Mouse (Mus musculus): Measurements from ENCODE around the gene Pde4d.

Pde4d gene

GRCm38 (mm10) chr13:109599711-109600110 is 1150.0 kb downstream of the Pde4d start:
- no peak for DNase-seq

DNA sequence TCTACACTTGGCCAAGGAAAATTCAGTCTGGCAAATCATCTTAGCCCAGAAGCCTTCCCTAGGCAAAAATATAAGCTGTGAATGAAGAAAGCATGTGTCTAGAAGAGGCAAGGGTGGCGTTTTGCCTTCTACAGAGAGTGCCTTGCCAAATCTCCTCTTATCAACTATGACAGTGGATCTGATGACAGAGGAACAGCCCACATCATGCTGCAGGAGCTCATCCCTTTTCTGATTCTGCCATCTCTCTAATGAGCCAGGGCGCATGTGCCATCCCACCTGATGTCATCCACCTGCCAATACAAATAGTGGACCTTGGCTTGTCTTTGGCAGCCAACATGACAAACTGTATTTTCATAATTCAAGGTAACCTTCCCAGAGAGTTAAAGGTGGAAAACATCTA is 1154.3 kb downstream of the Pde4d start:
- no peak for DNase-seq

- no peak for DNase-seq
Measured at GRCm38 (mm10) chr13:109605140-109605539, 1155.4 kb downstream of the Pde4d start.

DNA sequence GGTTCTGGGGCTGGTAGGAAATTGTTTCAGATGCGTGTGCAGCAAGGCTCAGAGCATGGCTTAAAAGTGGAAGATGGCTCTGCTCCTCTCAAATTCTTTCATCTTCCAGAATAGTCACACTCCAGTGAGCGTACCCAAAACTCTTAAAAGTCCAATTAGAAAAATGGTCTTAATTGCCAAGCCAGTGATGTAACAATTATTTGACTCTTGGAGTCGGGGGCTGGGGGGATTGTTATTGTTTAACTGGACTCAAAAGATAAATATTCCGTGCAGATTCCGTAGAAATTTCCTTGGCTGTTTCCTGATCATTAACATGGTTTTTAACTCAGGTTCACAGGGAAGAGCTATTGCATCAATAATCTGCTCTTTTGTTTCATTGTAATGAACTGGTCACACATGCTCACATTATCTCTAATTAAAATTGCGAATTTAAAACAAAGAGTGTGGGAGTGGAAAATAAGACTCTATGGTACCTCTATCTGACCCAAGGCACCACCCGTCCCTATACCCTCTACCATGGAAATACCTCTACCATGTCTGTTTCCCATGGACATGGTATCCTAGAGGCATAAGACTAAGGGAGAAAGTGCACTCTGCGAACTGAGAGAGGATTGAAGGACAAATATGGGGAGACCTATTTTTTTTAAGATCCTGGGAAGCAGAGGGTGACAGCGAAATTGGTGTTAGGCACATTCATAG is 1159.5 kb downstream of the Pde4d start:
- DNase-seq, result no peak

DNA sequence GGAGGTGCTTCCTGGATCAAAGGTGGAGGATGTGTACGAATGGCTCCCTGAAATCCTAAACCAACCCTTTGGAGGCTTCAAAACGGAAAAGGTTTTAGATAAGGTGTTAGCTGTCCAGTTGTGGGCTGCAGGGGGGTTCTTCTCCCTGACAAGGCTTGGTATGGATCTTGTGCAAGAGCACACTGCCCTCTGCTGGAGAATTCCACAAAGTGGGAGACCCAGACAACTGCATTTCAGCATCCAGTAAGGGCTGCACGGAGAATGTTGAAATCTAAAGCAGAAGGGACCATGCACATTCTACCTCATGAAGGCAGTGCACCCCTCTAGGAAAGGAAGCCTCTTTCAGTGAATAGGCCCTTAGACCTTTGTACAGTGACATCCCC is 1160.0 kb downstream of the Pde4d start:
- peak; percentile 49 for DNase-seq

- no peak for DNase-seq
Measured at GRCm38 (mm10) chr13:109610772-109611171, 1161.0 kb downstream of the Pde4d start.

GRCm38 (mm10) chr13:109615213-109615784 is 1165.6 kb downstream of the Pde4d start:
- no peak for DNase-seq

DNA sequence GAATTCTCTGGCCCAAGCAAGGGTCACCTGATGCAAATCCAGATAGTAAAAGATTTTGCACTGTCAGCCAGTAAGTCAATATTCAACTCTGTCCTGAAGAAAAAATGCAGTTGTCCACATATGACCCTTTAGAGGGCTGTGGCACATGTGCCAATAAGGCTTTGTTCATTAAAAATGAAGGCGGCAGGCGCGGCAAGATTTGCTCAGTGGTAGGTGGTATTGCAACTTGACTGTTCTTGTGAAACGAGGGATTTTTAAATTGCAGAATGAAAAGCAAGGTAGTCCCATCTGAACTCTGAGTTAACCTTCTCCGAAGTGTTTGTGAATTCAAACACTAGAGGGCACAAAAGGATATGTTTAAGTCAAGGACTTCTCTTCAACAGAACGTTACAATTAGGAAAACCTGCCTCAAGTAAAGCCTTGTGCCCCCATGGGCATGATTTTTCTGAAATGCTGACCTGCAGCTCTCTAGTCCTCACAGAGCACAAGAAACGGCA is 1166.1 kb downstream of the Pde4d start:
- DNase-seq, result no peak

GRCm38 (mm10) chr13:109619158-109619657 is 1169.5 kb downstream of the Pde4d start:
- DNase-seq, result no peak

GRCm38 (mm10) chr13:109622207-109622606 is 1172.5 kb downstream of the Pde4d start:
- DNase-seq, result no peak

DNA sequence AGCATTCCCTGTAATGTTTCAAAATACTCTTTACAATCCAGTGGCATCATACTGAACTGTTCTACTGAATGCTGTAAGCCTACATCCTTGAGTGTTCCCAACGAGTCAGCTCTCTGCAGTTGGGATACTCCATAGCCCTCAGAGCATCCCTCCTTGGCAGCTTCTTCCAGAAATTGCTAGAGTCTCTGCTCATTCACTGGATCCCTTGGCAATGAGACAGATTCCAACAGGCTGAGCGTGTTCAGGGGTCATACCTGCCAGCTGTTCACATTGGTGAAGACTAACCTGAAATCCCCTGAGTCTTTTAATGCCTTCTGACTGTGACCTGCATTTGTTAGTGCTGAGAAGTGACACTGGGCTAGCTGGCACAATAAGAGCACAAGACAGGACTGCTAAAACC is 1173.5 kb downstream of the Pde4d start:
- DNase-seq, result no peak

DNA sequence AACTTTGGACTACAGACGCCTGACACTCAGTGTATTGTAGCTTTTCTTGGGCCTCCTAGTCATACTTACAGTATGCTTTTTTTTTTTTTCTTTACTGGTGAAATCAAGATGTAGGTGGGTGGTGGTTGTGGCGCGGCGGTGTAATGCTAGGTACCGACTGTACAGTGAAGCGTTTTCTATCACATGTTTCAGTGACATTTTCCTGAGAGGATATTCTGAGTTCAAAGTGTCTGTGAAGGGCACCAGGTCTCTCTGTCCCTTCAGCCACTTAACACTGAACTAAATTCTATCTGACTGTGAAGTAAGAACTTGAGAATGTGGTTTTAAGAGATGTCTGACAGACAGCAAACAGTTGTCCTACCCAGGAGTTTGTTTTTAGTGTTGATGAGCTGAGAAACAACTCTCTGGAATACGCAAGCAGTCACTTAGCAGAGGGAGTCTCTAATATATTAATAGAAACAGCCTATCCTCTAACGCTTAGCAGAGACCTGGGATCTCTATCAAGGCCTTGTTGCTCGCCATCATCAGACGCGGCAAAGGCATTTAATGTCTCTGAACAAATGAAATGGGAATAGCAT is 1175.1 kb downstream of the Pde4d start:
- DNase-seq, result no peak

- DNase-seq, result no peak
Measured at GRCm38 (mm10) chr13:109625466-109626129, 1175.8 kb downstream of the Pde4d start.

- DNase-seq, result no peak
Measured at GRCm38 (mm10) chr13:109627265-109627664, 1177.5 kb downstream of the Pde4d start.

DNA sequence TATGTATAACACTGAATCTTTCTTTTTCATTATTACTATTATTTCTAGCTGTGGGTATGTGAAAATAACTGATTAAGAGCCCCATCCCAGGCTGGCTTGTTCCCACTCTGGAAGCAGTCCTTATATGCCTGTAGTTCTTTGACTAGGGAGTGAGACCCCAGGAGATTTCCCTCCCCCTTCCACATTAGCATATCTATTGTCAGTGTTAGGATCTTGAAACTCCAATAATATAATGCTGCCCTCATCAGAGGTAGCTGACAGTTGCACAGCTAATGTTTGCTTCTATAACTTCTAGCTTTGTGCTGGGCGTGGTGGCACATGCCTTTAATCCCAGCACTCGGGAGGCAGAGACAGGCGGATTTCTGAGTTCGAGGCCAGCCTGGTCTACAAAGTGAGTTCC is 1178.9 kb downstream of the Pde4d start:
- no peak for DNase-seq

- DNase-seq, result no peak
Measured at GRCm38 (mm10) chr13:109629216-109629615, 1179.5 kb downstream of the Pde4d start.

DNA sequence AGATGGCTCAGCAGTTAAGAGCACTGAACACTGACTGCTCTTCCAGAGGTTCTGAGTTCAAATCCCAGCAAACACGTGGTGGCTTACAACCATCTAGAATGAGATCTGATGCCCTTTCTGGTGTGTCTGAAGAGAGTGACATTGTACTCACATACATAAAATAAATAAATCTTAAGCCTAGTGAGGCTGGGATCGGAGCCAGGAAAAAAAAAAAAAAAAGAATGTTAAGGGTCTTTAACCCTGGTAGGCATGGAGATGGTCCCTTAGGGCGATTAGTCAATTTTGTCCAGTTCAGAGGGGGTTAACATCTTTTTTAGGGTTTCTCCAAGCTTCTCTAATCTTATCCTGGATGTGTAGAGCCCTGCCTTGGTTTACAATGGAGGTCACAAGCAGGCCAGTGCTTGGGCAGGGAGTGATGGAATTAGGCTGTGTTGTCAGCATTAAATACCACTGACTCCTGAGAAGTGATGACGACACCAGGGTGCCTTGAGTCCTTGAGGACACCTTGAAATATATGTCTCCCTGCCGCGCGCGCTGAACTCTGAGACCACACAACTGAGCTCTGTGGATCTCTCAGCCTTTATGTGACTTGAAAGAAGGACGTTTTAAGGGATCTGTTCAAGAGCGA is 1181.8 kb downstream of the Pde4d start:
- no peak for DNase-seq

DNA sequence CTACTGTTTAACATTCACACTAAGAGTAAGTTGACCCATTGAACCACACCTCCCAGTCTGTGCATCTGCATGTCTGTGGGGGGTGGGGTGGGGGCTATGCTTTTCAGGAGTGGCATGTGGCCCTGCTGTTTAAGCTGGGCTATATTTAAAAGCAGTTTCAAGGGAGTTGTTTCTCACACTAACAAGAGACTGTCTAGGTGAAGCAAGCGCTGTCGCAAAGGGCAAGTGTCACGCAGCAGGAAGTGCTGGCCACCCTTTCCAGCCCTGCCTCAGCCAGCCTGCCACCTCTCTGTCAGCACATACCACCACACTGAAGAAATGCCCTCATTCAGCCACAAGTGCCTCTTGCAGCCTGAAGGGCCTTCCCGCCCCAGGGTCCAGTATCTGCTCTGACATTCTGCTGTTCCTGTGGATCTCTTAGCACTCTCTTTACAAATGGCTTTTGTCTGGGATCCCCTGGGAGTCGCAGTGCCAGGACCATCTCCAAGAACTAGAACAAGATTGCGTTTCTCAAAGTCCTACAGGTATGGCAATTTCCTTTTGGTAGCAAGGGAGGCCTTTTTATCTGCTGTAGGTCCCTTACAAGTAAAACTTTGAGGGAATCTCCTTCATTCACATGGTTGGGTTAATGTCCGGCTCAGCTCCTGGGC is 1182.8 kb downstream of the Pde4d start:
- DNase-seq, result no peak

DNA sequence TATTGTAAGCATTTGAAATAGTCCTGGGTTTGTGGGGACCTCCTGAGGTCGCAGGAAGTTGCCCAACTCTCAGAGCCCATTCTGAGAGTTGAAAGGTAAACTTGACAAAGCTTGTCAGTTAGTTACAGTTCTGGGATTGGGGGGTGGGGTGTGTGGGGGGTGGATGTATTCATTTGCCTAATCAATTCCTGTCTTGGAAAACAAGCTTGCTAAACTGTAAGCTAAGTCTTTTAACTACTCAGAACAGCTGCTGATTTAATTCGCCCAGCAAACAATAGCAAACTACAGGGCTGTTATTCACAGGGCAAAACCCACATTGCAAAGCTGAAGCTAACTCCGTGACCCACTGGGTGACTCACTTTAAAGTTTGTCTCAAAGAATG is 1183.3 kb downstream of the Pde4d start:
- no peak for DNase-seq

GRCm38 (mm10) chr13:109635901-109636520 is 1186.3 kb downstream of the Pde4d start:
- no peak for DNase-seq

DNA sequence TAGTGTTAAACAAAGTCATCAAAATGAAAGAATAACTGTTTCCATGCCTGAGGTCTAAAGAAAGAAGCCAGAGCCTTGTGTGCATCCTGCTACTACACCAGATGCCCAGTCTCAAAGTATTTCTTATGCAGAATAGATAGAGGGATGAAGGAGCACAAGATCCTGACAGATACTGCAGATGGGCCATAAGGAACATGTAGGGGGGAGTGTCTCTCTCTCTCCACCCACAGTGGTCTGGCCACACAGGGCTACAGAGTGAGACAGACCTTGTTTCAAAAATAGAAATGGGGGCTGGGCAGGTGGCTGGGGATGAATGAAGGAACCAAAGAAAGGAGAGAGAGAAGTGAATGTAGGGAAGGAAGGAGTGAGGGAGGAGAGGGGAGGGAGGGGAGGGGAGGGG is 1188.5 kb downstream of the Pde4d start:
- no peak for DNase-seq

DNA sequence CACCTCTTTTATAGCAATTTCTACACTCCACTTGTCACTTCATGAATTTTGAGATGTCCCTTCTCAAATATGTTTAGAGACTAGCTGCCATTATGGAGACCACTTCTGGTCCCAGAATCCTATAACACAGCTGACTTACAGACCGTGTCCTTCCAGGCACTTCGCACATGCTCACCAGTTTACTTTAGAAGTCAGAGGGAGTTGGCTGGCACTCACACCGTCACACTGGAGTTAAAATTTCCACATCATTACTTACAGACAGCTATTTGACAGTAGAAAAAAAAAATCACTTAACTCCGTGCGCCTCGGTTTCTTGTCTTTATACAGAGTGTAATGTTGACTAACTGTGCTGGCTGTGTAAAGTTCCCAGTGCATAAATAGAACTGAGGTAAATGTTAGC is 1189.5 kb downstream of the Pde4d start:
- DNase-seq, result no peak
